Mouse (Mus musculus): Measurements from ENCODE around the gene Macrod1. TPM values are rescaled to one million over a fixed set of nuclear protein-coding genes. Genes with fewer than 3 reads are reported as not detected.
"Not testable (repeated sequence)": the region's sequence is repeated elsewhere in the genome, so short reads cannot be mapped to it uniquely, and the experiment has no call there.

Gene Macrod1
- polyA plus RNA-seq, 1 experiment: 13.4 TPM

DNA sequence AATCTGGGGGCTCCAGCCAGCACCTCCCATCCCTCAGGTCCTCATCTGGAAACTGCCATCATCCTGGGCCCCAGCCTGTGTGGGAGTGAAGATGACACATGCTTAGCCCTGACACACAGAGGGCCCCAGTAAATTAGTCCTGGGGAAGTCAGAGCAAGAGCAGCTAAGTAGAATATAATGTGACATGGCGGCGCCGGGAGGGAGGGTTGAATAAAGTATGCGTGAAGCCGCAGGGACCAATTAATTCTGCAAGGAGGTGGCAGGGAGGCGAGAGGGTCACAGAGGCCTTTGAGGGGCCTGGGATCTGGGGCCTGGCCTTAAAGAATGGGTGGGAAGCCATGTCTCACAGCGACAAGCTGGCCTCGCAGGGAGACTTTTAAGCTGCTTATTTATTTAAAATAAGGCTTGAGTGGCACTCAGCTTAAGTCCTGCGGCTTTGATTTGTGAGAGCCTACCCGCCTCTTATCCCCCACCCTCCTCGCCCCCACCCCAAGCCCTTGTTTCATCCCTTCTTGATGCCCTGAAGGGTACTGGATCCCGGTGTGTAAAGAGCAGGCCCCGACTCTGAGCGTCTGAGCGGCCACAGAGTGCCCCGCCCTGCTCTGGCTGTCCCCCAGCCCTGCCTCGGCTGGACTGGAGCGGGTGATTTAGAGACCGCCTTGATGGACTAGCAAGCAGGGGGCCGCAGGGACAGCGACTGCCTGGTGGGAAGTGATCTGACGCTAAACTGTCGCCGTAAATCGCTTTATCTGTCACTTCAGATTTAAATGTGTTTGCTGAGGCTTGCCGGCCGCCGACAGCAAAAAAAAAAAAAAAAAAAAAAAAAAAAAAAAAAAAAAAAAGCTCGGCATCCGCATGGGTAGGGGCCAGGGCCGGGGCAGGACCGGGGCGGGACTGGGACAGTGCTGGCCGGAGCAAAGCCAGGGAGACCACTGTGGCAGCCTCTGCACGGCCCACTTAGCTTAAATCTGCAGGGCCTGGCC lies 13.5 kb downstream of the Macrod1 start:
- H3K4me3 ChIP-seq (ENCODE audit: extremely low read depth, insufficient read depth, insufficient read length): no peak overlapping the region
- WGBS: 64% methylated on average over 35 of the region's 35 CpGs

DNA sequence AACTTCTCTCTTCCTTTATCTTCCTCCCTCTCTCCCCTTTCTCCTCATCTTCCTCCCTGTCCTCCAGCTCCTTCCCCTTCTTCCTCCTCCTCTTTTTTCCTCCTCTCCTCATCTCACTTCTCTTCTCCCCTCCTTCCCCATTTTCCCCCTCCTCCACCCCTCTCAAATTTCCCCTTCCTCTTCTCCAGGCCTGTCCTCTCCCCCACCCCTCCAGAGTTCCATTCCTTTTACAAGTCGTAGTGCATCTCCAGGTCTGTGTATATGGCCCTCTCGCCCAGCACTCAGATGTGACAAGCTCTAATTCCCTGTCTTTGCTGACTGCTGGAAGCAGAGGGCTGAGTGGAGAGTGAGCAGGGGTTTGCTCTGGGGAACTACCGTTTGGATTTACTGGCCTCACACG lies 14.2 kb downstream of the Macrod1 start:
- no peak for TF ChIP-seq POLR2A (IDR thresholded peaks at IDR 0.05; ENCODE audit: low read depth, low read length)
- no peak for TF ChIP-seq CTCF (IDR thresholded peaks at IDR 0.05; ENCODE audit: extremely low read depth, insufficient read depth, insufficient read length, insufficient replicate concordance)
- H3K27ac ChIP-seq (ENCODE audit: insufficient read depth, low read length): no peak overlapping the region
- no peak overlapping the region for H3K4me3 ChIP-seq (ENCODE audit: extremely low read depth, insufficient read depth, insufficient read length)
- H3K4me1 ChIP-seq (ENCODE audit: control insufficient read depth, insufficient read depth, insufficient read length): peaks cover 4% of the 10 kb centered on the region; the same call in 1 of the 2 replicates
- no peaks in the 10 kb centered on the region for H3K27me3 ChIP-seq (ENCODE audit: control insufficient read depth, insufficient read depth, low read length)
- no peak for DNase-seq (ENCODE audit: low read depth in 1 of 2, low spot score in 2 of 2)
- H3K36me3 ChIP-seq (ENCODE audit: control insufficient read depth, insufficient read depth, low read length): no peaks in the 10 kb centered on the region
- WGBS: 71% methylated on average over 4 of the region's 4 CpGs

More for the DNA sequence above, 13.5 kb downstream of the Macrod1 start:
- Histone ChIP-seq H3K36me3 (ENCODE audit: control insufficient read depth, insufficient read depth, low read length) (no peaks in the 10 kb centered on the region), H3K27me3 (ENCODE audit: control insufficient read depth, insufficient read depth, low read length) (no peaks in the 10 kb centered on the region), H3K27ac (ENCODE audit: insufficient read depth, low read length) (no peak overlapping the region), H3K4me1 (ENCODE audit: control insufficient read depth, insufficient read depth, insufficient read length) (peaks cover 4% of the 10 kb centered on the region; the same call in 1 of the 2 replicates)
- no peak for DNase-seq (ENCODE audit: low read depth in 1 of 2, low spot score in 2 of 2)
- TF ChIP-seq POLR2A (IDR thresholded peaks at IDR 0.05; ENCODE audit: low read depth, low read length) (no peak), CTCF (IDR thresholded peaks at IDR 0.05; ENCODE audit: extremely low read depth, insufficient read depth, insufficient read length, insufficient replicate concordance) (no peak)

DNA sequence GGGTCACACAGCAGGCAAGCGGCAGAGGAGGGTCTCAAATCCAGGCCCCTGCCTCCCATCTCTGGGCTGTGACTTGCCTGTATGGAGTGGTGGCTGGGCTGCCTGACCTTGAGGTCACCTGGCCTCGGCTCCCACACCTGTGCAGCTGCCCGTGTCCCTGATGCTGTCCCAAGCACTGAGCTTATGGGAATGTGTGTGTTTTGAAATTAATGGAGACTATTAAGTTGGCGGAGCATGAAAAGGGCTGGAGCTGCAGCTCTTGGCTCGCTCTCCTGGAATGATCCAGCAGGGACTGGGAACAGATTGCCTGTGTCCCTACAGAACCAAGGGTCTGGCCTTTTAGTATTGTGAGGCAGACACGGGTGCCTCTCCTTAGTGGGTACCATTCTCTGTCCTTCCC lies 15.6 kb downstream of the Macrod1 start:
- no peaks in the 10 kb centered on the region for H3K36me3 ChIP-seq (ENCODE audit: control insufficient read depth, insufficient read depth, low read length)
- no peaks in the 10 kb centered on the region for H3K27me3 ChIP-seq (ENCODE audit: control insufficient read depth, insufficient read depth, low read length)
- H3K4me3 ChIP-seq (ENCODE audit: extremely low read depth, insufficient read depth, insufficient read length): no peak overlapping the region
- no peaks in the 10 kb centered on the region for H3K4me1 ChIP-seq (ENCODE audit: control insufficient read depth, insufficient read depth, insufficient read length)
- DNase-seq (ENCODE audit: low read depth in 1 of 2, low spot score in 2 of 2): no peak
- TF ChIP-seq POLR2A (IDR thresholded peaks at IDR 0.05; ENCODE audit: low read depth, low read length) (no peak), CTCF (IDR thresholded peaks at IDR 0.05; ENCODE audit: extremely low read depth, insufficient read depth, insufficient read length, insufficient replicate concordance) (no peak)
- WGBS: 82% methylated on average over 6 of the region's 6 CpGs
- no peak overlapping the region for H3K27ac ChIP-seq (ENCODE audit: insufficient read depth, low read length)

DNA sequence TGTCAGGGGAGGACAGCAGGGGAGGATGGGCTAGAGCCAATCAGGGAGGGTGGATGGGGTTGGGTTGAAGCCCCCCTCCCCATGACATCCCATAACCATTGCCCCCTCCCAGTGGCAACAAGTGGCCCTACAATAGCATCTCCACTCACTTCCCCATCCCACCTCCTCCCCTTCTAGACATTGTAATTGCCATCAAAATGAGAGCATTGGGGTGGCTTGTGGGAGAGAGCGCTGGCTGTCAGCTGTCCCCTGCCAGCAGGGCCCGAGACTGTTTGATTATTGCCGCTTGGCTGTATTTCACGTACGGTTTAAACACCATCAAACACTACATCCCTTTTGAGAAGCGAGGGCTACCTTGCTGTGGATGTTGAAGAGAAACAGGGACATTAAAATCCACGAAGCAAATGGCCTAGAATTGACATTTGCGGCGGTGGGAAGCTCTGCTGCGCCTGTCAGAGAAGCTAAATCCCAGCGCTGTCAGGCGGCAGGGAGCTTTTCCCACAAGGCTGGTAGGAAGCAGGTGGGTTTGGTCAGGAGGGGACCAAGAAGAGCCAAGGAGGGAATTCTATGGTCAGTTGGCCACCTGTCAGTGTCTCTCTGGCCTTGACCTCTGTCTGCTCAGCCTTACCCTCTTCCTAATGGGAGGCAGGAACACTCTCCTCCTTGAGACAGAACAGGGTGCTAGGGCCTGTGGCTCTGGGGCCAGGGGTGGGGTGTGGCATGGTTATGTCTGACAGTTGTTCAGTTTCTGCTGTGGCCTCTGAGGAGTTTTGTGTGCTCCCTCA lies 17.6 kb downstream of the Macrod1 start:
- TF ChIP-seq POLR2A (IDR thresholded peaks at IDR 0.05; ENCODE audit: low read depth, low read length): no peak
- TF ChIP-seq CTCF (IDR thresholded peaks at IDR 0.05; ENCODE audit: extremely low read depth, insufficient read depth, insufficient read length, insufficient replicate concordance): no peak
- WGBS: 95% methylated on average over 12 of the region's 12 CpGs
- H3K36me3 ChIP-seq (ENCODE audit: control insufficient read depth, insufficient read depth, low read length): no peaks in the 10 kb centered on the region
- no peak overlapping the region for H3K4me3 ChIP-seq (ENCODE audit: extremely low read depth, insufficient read depth, insufficient read length)
- DNase-seq (ENCODE audit: low read depth in 1 of 2, low spot score in 2 of 2): no peak
- H3K27me3 ChIP-seq (ENCODE audit: control insufficient read depth, insufficient read depth, low read length): no peaks in the 10 kb centered on the region
- H3K27ac ChIP-seq (ENCODE audit: insufficient read depth, low read length): no peak overlapping the region
- no peaks in the 10 kb centered on the region for H3K4me1 ChIP-seq (ENCODE audit: control insufficient read depth, insufficient read depth, insufficient read length)

DNA sequence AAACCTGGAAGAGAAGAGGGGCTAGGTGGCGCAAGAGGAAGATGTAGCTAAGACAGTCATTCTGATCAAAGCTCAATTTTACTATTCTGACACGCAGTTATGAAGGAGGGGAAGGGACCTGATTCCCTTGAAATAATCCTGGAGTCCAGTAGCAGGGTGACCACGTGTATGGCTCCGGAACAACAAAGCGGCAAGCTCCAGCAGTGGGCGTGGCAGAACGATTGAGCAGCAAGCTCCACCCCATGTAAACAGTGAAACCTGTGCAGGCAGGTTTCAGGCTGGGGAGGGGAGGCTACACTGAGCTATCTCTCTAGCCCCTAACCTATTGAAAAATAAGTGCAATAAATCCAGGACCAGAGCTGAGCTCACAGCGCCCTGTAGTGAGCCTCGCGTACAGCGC lies 18.7 kb downstream of the Macrod1 start:
- not testable (repeated sequence) for DNase-seq (ENCODE audit: low read depth in 1 of 2, low spot score in 2 of 2); H3K27ac ChIP-seq (ENCODE audit: insufficient read depth, low read length); H3K36me3 ChIP-seq (ENCODE audit: control insufficient read depth, insufficient read depth, low read length); H3K4me3 ChIP-seq (ENCODE audit: extremely low read depth, insufficient read depth, insufficient read length); H3K4me1 ChIP-seq (ENCODE audit: control insufficient read depth, insufficient read depth, insufficient read length); H3K27me3 ChIP-seq (ENCODE audit: control insufficient read depth, insufficient read depth, low read length)
- WGBS: 95% methylated on average over 11 of the region's 11 CpGs

DNA sequence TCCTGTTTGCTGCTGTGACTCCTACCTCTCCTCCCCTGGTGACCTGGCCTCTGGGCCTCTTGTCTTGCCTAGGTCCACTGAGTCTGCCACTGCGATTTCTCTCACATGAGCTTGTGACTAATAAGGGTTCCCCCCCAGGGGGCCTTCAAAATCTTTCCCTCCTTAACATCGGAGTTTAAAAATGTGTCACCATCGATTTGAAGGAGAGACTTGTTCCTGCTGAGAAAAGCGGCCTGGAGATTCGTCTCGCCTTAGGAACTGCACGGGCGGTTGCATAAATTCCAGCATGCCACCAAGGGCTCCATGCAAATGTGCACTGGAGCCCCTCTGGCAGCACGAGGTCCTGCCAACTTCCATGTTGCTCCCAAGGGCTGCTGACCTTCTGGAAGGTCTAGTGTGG lies 21.1 kb downstream of the Macrod1 start:
- WGBS: 80% methylated on average over 9 of the region's 9 CpGs
- DNase-seq (ENCODE audit: low read depth in 1 of 2, low spot score in 2 of 2): no peak
- Histone ChIP-seq H3K36me3 (ENCODE audit: control insufficient read depth, insufficient read depth, low read length) (no peaks in the 10 kb centered on the region), H3K4me3 (ENCODE audit: extremely low read depth, insufficient read depth, insufficient read length) (no peak overlapping the region), H3K4me1 (ENCODE audit: control insufficient read depth, insufficient read depth, insufficient read length) (no peaks in the 10 kb centered on the region), H3K27me3 (ENCODE audit: control insufficient read depth, insufficient read depth, low read length) (no peaks in the 10 kb centered on the region), H3K27ac (ENCODE audit: insufficient read depth, low read length) (no peak overlapping the region)
- TF ChIP-seq POLR2A (IDR thresholded peaks at IDR 0.05; ENCODE audit: low read depth, low read length): no peak
- TF ChIP-seq CTCF (IDR thresholded peaks at IDR 0.05; ENCODE audit: extremely low read depth, insufficient read depth, insufficient read length, insufficient replicate concordance): no peak

Data from spleen, adult 2 months (tissue).